Mouse (Mus musculus): ENCODE data around the gene OR5BS1P. TPM values are rescaled to one million over a fixed set of nuclear protein-coding genes. Genes with fewer than 3 reads are reported as not detected.
"Not testable (repeated sequence)": the region's sequence is repeated elsewhere in the genome, so short reads cannot be mapped to it uniquely, and the experiment has no call there.

The OR5BS1P gene
- polyA plus RNA-seq (2012; fragmentation: generic; extraction: Trizol): not detected
- long read RNA-seq, experiment 1: 0 reads
- long read RNA-seq, experiment 2: 0 reads

DNA sequence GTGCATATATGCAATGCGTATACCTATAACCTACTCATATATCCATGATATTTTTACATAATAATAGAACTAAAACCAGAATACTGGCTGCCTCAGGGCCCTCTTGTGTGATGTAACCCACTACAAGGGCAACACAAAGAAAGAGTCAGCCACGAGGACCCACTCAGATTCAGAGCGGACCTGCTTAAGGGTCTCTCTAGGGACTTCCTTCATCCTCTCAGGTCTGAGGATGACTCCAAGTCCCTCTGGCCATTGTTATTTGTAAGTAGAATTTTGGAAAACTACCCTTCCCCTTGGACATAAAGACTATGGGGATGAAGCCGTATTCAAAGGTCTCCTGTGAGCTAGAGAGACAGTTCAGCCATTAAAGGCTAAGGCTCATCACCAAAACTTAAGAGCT lies at the start of gene OR5BS1P:
OR5BS1P (plus strand) TSS at position 301 of the 400 bp plus-strand sequence.
- H3K36me3 ChIP-seq (ENCODE audit: control insufficient read depth, insufficient read depth): no peaks in the 10 kb centered on the region
- no peak within 1 kb of the TSS for H3ac ChIP-seq (ENCODE audit: control insufficient read depth, insufficient read length, low read depth)
- no peak within 1 kb of the TSS for H3K4me3 ChIP-seq (ENCODE audit: insufficient read depth, poor library complexity, severe bottlenecking)
- no peaks in the 10 kb centered on the region for H3K79me2 ChIP-seq (ENCODE audit: control insufficient read depth, insufficient read depth)
- H3K79me3 ChIP-seq (ENCODE audit: low read depth): no peaks in the 10 kb centered on the region
- peaks cover 61% of the 10 kb centered on the region for H3K27me3 ChIP-seq (ENCODE audit: control insufficient read depth, insufficient read depth, insufficient read length)
- TF ChIP-seq MYOD1 (IDR thresholded peaks at IDR 0.05; ENCODE audit: control insufficient read depth, insufficient read length, low read depth) (no peak), USF1 (IDR thresholded peaks at IDR 0.05; ENCODE audit: low read depth) (no peak), MYOG (IDR thresholded peaks at IDR 0.05; ENCODE audit: control insufficient read depth, extremely low read depth, insufficient read length) (no peak), FOSL1 (IDR thresholded peaks at IDR 0.05; ENCODE audit: insufficient read depth, low read length, poor library complexity, severe bottlenecking) (no peak), CEBPB (IDR thresholded peaks at IDR 0.05; ENCODE audit: low read depth) (no peak), MAX (IDR thresholded peaks at IDR 0.05) (no peak), CTCF (IDR thresholded peaks at IDR 0.05; ENCODE audit: control insufficient read depth, insufficient read depth, insufficient read length) (no peak)

DNA sequence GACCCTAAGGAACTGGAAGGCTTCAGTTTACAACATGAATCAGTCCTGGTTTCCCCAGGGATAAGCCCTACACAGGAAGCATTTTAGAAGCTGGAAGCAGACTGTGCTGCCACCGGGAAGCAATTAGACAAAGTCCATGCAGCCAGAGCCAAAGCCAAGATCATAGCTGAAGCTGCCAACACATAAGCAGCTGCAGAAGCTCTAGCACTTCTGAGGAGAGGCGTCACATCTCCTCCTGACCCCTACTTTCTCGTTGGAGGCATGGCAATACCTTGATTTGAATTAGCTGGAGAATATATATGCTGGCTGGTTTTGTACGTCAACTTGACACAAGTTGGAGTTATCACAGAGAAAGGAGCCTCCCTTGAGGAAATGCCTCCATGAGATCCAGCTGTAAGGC lies 48.8 kb upstream of the OR5BS1P start:
- Histone ChIP-seq H3K79me2 (ENCODE audit: control insufficient read depth, insufficient read depth) (no peaks in the 10 kb centered on the region), H3K36me3 (ENCODE audit: control insufficient read depth, insufficient read depth) (no peaks in the 10 kb centered on the region), H3K4me3 (ENCODE audit: insufficient read depth, poor library complexity, severe bottlenecking) (no peak overlapping the region), H3K79me3 (ENCODE audit: low read depth) (no peaks in the 10 kb centered on the region), H3ac (ENCODE audit: control insufficient read depth, insufficient read length, low read depth) (no peak overlapping the region), H3K27me3 (ENCODE audit: control insufficient read depth, insufficient read depth, insufficient read length) (peaks cover 25% of the 10 kb centered on the region)
- TF ChIP-seq FOSL1 (IDR thresholded peaks at IDR 0.05; ENCODE audit: insufficient read depth, low read length, poor library complexity, severe bottlenecking): no peak
- TF ChIP-seq CTCF (IDR thresholded peaks at IDR 0.05; ENCODE audit: control insufficient read depth, insufficient read depth, insufficient read length): no peak
- no peak for TF ChIP-seq MAX (IDR thresholded peaks at IDR 0.05)
- no peak for TF ChIP-seq CEBPB (IDR thresholded peaks at IDR 0.05; ENCODE audit: low read depth)
- TF ChIP-seq USF1 (IDR thresholded peaks at IDR 0.05; ENCODE audit: low read depth): no peak
- TF ChIP-seq MYOG (IDR thresholded peaks at IDR 0.05; ENCODE audit: control insufficient read depth, extremely low read depth, insufficient read length): no peak
- no peak for TF ChIP-seq MYOD1 (IDR thresholded peaks at IDR 0.05; ENCODE audit: control insufficient read depth, insufficient read length, low read depth)

DNA sequence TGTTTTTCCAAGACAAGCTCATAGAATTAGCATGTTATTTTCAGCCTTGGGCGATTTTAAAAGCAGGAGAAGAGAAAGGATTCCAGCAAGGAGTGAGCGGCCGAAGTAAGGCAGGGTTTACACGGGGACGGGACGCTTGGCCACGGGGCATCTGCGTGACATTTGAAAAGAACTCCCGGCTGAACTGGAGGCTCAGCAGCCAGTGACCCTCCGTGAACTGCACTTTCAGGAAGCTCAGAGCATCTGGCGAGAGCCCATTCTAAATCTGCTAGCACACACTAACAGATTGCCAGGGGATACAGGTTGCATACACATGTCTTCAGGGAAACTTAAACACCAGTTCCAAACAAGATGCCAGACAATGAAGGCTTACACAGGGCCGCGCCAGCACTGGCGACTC lies 45.4 kb upstream of the OR5BS1P start:
- TF ChIP-seq MYOG (IDR thresholded peaks at IDR 0.05; ENCODE audit: control insufficient read depth, extremely low read depth, insufficient read length): no peak
- no peak for TF ChIP-seq USF1 (IDR thresholded peaks at IDR 0.05; ENCODE audit: low read depth)
- no peak for TF ChIP-seq FOSL1 (IDR thresholded peaks at IDR 0.05; ENCODE audit: insufficient read depth, low read length, poor library complexity, severe bottlenecking)
- no peak for TF ChIP-seq MAX (IDR thresholded peaks at IDR 0.05)
- no peak for TF ChIP-seq CTCF (IDR thresholded peaks at IDR 0.05; ENCODE audit: control insufficient read depth, insufficient read depth, insufficient read length)
- TF ChIP-seq MYOD1 (IDR thresholded peaks at IDR 0.05; ENCODE audit: control insufficient read depth, insufficient read length, low read depth): no peak
- TF ChIP-seq CEBPB (IDR thresholded peaks at IDR 0.05; ENCODE audit: low read depth): no peak
- no peak overlapping the region for H3ac ChIP-seq (ENCODE audit: control insufficient read depth, insufficient read length, low read depth)
- no peak overlapping the region for H3K4me3 ChIP-seq (ENCODE audit: insufficient read depth, poor library complexity, severe bottlenecking)
- no peaks in the 10 kb centered on the region for H3K36me3 ChIP-seq (ENCODE audit: control insufficient read depth, insufficient read depth)
- no peaks in the 10 kb centered on the region for H3K79me2 ChIP-seq (ENCODE audit: control insufficient read depth, insufficient read depth)
- H3K79me3 ChIP-seq (ENCODE audit: low read depth): no peaks in the 10 kb centered on the region
- H3K27me3 ChIP-seq (ENCODE audit: control insufficient read depth, insufficient read depth, insufficient read length): peaks cover 34% of the 10 kb centered on the region

DNA sequence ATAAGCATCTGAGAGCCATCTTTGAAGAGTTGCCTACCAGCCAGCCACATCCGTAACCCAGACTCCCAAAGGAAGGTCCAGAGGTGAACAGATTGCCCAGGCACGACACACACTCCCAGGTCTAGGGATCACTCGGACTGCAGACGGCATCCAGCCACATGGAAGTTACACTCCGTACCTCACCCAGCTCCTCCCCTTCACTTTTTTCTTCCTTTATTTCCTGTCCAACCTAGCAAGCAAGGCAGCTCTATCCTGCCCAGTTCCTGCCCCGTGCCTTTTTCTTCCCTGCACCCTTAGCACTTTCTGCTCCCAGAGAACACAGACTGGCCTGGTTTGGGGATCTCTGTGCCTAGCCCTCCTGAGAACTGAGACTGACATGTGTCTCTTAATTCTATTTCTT lies 44.9 kb upstream of the OR5BS1P start:
- H3K79me2 ChIP-seq (ENCODE audit: control insufficient read depth, insufficient read depth): no peaks in the 10 kb centered on the region
- TF ChIP-seq CEBPB (IDR thresholded peaks at IDR 0.05; ENCODE audit: low read depth): no peak
- TF ChIP-seq CTCF (IDR thresholded peaks at IDR 0.05; ENCODE audit: control insufficient read depth, insufficient read depth, insufficient read length): no peak
- TF ChIP-seq FOSL1 (IDR thresholded peaks at IDR 0.05; ENCODE audit: insufficient read depth, low read length, poor library complexity, severe bottlenecking): no peak
- no peak for TF ChIP-seq MYOD1 (IDR thresholded peaks at IDR 0.05; ENCODE audit: control insufficient read depth, insufficient read length, low read depth)
- no peak for TF ChIP-seq MYOG (IDR thresholded peaks at IDR 0.05; ENCODE audit: control insufficient read depth, extremely low read depth, insufficient read length)
- TF ChIP-seq MAX (IDR thresholded peaks at IDR 0.05): no peak
- TF ChIP-seq USF1 (IDR thresholded peaks at IDR 0.05; ENCODE audit: low read depth): no peak
- H3K36me3 ChIP-seq (ENCODE audit: control insufficient read depth, insufficient read depth): no peaks in the 10 kb centered on the region
- no peak overlapping the region for H3ac ChIP-seq (ENCODE audit: control insufficient read depth, insufficient read length, low read depth)
- no peak overlapping the region for H3K4me3 ChIP-seq (ENCODE audit: insufficient read depth, poor library complexity, severe bottlenecking)
- H3K27me3 ChIP-seq (ENCODE audit: control insufficient read depth, insufficient read depth, insufficient read length): peaks cover 32% of the 10 kb centered on the region
- H3K79me3 ChIP-seq (ENCODE audit: low read depth): no peaks in the 10 kb centered on the region

DNA sequence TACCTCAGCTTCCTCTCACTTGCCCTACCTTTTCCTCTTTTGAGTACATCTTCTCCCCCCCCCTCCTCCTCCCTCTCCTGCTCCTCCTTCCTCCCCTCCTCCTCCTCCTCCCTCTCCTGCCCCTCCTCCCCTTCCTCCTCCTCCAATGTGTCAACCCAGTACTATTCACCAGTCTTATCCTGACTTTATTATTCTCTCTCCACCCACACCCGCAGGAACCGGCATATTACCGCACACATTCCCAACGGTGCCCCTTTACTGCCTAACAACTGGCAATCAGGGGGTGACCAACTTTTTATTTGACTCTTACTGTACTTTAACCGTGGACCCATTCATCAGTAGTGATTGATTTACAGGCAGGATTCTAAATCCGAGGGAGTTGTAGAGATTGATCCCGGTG lies 44.5 kb upstream of the OR5BS1P start:
- Histone ChIP-seq H3K79me2 (ENCODE audit: control insufficient read depth, insufficient read depth) (no peaks in the 10 kb centered on the region), H3K79me3 (ENCODE audit: low read depth) (no peaks in the 10 kb centered on the region), H3K36me3 (ENCODE audit: control insufficient read depth, insufficient read depth) (no peaks in the 10 kb centered on the region), H3ac (ENCODE audit: control insufficient read depth, insufficient read length, low read depth) (no peak overlapping the region), H3K27me3 (ENCODE audit: control insufficient read depth, insufficient read depth, insufficient read length) (peaks cover 31% of the 10 kb centered on the region), H3K4me3 (ENCODE audit: insufficient read depth, poor library complexity, severe bottlenecking) (no peak overlapping the region)
- TF ChIP-seq MYOG (IDR thresholded peaks at IDR 0.05; ENCODE audit: control insufficient read depth, extremely low read depth, insufficient read length): no peak
- TF ChIP-seq MYOD1 (IDR thresholded peaks at IDR 0.05; ENCODE audit: control insufficient read depth, insufficient read length, low read depth): no peak
- TF ChIP-seq CTCF (IDR thresholded peaks at IDR 0.05; ENCODE audit: control insufficient read depth, insufficient read depth, insufficient read length): no peak
- TF ChIP-seq USF1 (IDR thresholded peaks at IDR 0.05; ENCODE audit: low read depth): no peak
- TF ChIP-seq CEBPB (IDR thresholded peaks at IDR 0.05; ENCODE audit: low read depth): no peak
- TF ChIP-seq MAX (IDR thresholded peaks at IDR 0.05): no peak
- no peak for TF ChIP-seq FOSL1 (IDR thresholded peaks at IDR 0.05; ENCODE audit: insufficient read depth, low read length, poor library complexity, severe bottlenecking)

DNA sequence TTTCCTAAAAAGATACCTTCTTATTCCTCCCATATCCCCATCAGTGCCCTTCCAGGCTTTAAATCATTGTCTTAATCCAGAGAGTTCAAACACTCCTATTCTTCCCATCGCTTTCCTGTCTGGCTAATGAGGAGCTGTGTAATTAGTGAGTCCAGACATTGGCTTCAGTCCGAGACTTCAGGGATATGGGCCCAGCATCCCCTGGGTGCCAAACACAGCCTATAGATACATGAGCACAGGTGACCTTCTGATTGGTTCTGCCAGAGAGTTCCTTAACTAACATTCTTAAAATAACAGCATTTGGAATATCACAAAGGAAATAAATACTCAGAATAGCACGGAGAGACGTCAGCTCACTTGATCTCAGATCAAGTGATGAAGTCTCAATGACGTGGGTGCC lies 38.8 kb upstream of the OR5BS1P start, which contains the start of gene Olfr282:
Olfr282 (plus strand) TSS at position 301 of the 400 bp plus-strand sequence.
- H3K4me3 ChIP-seq (ENCODE audit: insufficient read depth, poor library complexity, severe bottlenecking); H3ac ChIP-seq (ENCODE audit: control insufficient read depth, insufficient read length, low read depth); H3K36me3 ChIP-seq (ENCODE audit: control insufficient read depth, insufficient read depth); H3K79me2 ChIP-seq (ENCODE audit: control insufficient read depth, insufficient read depth); H3K79me3 ChIP-seq (ENCODE audit: low read depth): not testable (repeated sequence)
- peaks cover 23% of the 10 kb centered on the region for H3K27me3 ChIP-seq (ENCODE audit: control insufficient read depth, insufficient read depth, insufficient read length)

Measured in C2C12 (cell line).